Mouse (Mus musculus) hindbrain, embryonic 13.5 days (tissue): ENCODE data around the gene Sod1. TPM values are rescaled to one million over a fixed set of nuclear protein-coding genes. Genes with fewer than 3 reads are reported as not detected.

Experiments
- ATAC-seq: fragments of 200-750 bp; cut with Nextera tagmentation; 2 replicates; pipeline ENCODE4 v1.8.0; 2017; ENCODE audit warnings: moderate TSS enrichment; ENCODE audit not compliant: low FRiP score
- H3K27ac ChIP-seq: fragments of 300-500 bp; sonication (generic); 2 replicates; pipeline ENCODE4 v1.5.1; 2015; ENCODE audit warnings: inconsistent platforms, mild to moderate bottlenecking, moderate library complexity
- H3K27me3 ChIP-seq: fragments of 300-500 bp; sonication (generic); 2 replicates; pipeline ENCODE4 v1.6.1; 2015; ENCODE audit warnings: mild to moderate bottlenecking, inconsistent platforms
- H3K36me3 ChIP-seq: fragments of 300-500 bp; sonication (generic); 2 replicates; pipeline ENCODE4 v1.6.1; 2015; ENCODE audit warnings: mild to moderate bottlenecking, inconsistent platforms
- H3K4me1 ChIP-seq: fragments of 300-500 bp; sonication (generic); replicated peaks from 2 replicates; pipeline ENCODE4 v1.6.1; 2015; ENCODE audit warnings: inconsistent platforms
- H3K4me2 ChIP-seq: fragments of 300-500 bp; sonication (generic); 2 replicates; pipeline ENCODE4 v1.6.1; 2015; ENCODE audit warnings: inconsistent platforms, mild to moderate bottlenecking, moderate library complexity
- H3K4me3 ChIP-seq: fragments of 300-500 bp; sonication (generic); 2 replicates; pipeline ENCODE4 v1.5.1; 2015; ENCODE audit warnings: mild to moderate bottlenecking, inconsistent platforms
- H3K9ac ChIP-seq: fragments of 300-500 bp; sonication (generic); 2 replicates; pipeline ENCODE4 v1.6.1; 2015; ENCODE audit warnings: mild to moderate bottlenecking, inconsistent platforms
- H3K9me3 ChIP-seq: fragments of 300-500 bp; sonication (generic); 2 replicates; pipeline ENCODE4 v1.6.1; 2016; ENCODE audit warnings: inconsistent platforms
- WGBS: fragments of 180-500 bp; shearing (Covaris S2); methylation state at CpG from one replicate; pipeline ENCODE4 v1.1.7; 2015; 5-methylcytosine and 5-hydroxymethylcytosine counted together
- polyA plus RNA-seq: library from polyadenylated mRNA; unstranded; fragments of >200 nt; fragmentation: Nextera tagmentation; extraction: Ambion mirVana; gene quantifications from 2 replicates; pipeline ENCODE4 v1.2.1, GENCODE M21; 2015

Sod1 gene
- polyA plus RNA-seq, 1 experiment from 2014 or later, result 902 TPM

DNA sequence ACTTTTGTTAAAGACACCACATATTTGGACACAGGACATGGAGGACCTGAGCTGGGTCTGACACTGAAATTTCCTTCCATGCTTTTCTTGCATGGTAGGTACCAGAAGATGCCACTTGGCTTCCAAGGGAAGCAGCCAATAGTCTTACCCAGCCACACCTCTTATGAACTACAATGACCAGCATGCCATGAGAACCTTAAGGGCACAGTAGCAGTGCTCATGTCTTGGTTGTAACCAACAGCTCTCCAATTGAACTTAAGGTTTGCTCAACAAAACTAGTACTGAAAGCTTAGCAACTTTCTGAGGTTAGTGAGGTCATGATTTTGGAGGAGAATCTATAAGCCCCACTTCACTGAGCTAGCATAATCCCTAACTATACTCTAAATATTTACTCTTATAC lies 26.8 kb upstream of the Sod1 start:
- Histone ChIP-seq H3K9ac (no peak overlapping the region), H3K4me3 (no peak overlapping the region), H3K27me3 (0 out of 2 replicates have a peak, but pooled peaks cover under 1% of the 10 kb centered on the region), H3K27ac (no peak overlapping the region), H3K36me3 (no peaks in the 10 kb centered on the region), H3K4me1 (peaks cover 11% of the 10 kb centered on the region), H3K4me2 (no peak overlapping the region), H3K9me3 (no peaks in the 10 kb centered on the region)
- no peak for ATAC-seq

DNA sequence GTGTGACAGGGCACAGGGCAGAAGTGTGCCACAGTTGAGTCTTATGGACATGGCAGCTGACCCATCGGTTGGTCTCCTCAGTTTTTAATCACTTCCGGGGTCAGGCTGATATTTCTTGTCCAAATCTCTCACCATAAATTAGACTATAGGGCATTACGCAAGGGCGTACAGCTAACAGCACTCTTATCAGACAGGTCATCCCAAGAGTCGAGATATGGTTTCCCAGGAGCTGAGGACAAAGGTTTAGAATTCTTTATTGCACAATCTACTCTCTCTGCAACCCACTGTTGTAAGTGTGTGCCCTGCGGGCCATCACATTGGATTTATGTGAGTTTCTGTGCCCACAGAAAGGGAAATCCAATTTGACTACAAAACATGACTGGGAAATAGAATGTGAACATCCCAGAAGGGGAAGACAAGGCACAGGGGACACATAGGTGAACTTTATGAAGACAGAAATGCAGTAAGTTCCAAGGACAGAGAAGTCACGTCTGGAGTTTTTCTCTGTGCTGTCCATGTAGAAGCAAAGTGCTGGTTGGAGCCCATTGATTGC lies 23.8 kb upstream of the Sod1 start:
- Histone ChIP-seq H3K4me3 (no peak overlapping the region), H3K27ac (no peak overlapping the region), H3K9me3 (no peaks in the 10 kb centered on the region), H3K4me1 (peaks cover 11% of the 10 kb centered on the region), H3K27me3 (0 out of 2 replicates have a peak, but pooled peaks cover 7% of the 10 kb centered on the region), H3K4me2 (peak overlapping the region; percentile 58; the same call in 1 of the 2 replicates), H3K9ac (no peak overlapping the region), H3K36me3 (no peaks in the 10 kb centered on the region)
- 89% methylated on average over 7 of the region's 7 CpGs for WGBS
- no peak for ATAC-seq

DNA sequence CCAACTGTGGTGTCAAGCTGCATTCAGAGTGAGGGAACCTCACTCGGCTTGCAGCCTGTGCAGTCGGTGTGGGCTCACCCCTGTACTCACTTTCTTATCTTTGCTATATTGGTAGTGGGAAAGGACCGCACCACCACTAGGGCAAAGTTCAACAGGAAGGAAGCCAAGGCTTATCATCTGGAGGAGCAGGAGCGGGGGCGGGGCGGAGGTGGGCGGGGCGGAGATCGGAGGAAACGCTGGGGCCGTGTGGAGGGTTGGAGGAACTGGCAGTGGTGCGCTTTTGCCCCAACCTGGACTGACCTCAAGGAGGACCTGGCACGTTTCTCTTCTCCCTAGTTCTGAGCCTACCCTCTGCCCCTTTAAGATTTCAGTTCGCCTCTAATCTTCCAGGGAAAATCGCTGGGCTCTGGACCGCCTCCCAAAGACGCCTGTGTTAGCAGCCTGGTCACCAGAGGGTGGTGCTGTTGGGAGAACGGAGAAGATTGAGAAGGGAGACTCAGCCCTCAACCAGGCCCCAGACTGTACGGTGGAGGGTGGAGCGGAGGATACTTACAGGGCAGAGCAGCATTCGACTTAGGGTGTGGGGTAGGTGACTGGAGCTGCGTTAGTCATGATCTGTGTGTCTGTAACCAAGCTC lies 23.1 kb upstream of the Sod1 start:
- Histone ChIP-seq H3K27me3 (0 out of 2 replicates have a peak, but pooled peaks cover 7% of the 10 kb centered on the region), H3K9ac (peak overlapping the region; percentile 66), H3K9me3 (no peaks in the 10 kb centered on the region), H3K4me3 (peak overlapping the region; percentile 42), H3K27ac (no peak overlapping the region), H3K4me2 (peak overlapping the region; percentile 58), H3K36me3 (no peaks in the 10 kb centered on the region), H3K4me1 (peaks cover 11% of the 10 kb centered on the region)
- 4% methylated on average over 22 of the region's 22 CpGs for WGBS
- ATAC-seq, result peak; percentile 92

DNA sequence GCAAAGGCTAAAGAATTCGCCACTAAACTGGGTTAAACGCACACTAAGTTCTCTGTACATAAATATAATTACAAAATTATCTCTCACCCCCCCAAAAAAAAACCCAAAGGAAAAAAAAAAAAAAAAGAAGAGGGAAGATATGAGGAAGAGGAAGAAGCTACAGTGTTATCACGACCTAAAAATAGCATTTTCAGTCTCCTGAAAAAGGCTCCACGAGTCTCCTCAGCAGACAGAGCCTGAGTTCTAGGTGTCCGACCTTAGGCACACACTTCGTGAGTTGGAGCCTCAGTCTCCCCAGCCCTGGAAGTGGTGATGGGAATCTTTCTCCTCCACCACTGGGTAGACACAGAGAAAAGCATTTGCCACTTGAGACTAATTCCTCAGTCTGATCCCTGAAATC lies 21.9 kb upstream of the Sod1 start:
- Histone ChIP-seq H3K4me3 (no peak overlapping the region), H3K36me3 (no peaks in the 10 kb centered on the region), H3K27me3 (0 out of 2 replicates have a peak, but pooled peaks cover 7% of the 10 kb centered on the region), H3K9ac (no peak overlapping the region), H3K4me2 (no peak overlapping the region), H3K27ac (no peak overlapping the region), H3K4me1 (peaks cover 11% of the 10 kb centered on the region), H3K9me3 (no peaks in the 10 kb centered on the region)
- ATAC-seq, result no peak
- 92% methylated on average over 6 of the region's 6 CpGs for WGBS

DNA sequence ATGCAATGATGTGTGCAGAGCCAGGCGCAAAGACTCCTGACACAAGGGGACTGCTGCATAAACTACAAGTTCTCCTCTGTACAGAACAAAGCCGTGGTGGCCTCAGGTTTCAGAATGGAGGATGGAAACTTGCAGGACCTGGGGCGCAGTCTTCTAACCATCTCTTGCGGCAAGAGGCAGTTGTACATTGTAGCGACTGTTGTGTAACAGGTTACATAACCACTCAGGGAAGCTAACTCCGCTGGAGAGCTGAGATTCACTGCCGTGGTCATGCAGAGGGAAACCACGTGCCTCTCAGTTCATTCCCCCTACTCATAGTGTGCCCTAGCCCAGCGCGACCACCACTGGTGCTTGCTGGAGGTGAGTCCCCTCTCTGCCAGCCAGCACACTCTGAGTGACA lies 21.4 kb upstream of the Sod1 start:
- 88% methylated on average over 10 of the region's 10 CpGs for WGBS
- Histone ChIP-seq H3K4me2 (no peak overlapping the region), H3K27me3 (0 out of 2 replicates have a peak, but pooled peaks cover 7% of the 10 kb centered on the region), H3K9ac (no peak overlapping the region), H3K4me3 (no peak overlapping the region), H3K4me1 (peaks cover 11% of the 10 kb centered on the region), H3K27ac (no peak overlapping the region), H3K36me3 (no peaks in the 10 kb centered on the region), H3K9me3 (no peaks in the 10 kb centered on the region)
- no peak for ATAC-seq

DNA sequence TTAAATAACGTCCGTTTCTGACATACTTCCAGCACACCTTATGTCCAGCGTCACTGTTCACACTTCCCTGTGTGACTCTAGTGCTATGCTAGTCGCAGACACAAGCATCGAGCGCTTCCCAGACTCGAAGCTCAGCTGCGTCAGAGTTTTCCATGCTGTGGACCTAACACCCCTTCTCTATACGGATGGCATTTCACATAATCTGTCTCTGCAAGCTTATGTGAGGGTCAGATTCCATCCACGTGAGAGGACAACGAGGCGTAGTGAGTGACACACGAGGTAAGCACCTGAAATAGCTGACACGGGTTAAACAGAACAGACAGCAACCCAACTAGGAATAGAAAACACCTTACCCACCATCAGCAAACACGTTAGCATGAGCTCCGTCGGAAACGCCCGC lies 18.4 kb upstream of the Sod1 start:
- no peaks in the 10 kb centered on the region for H3K36me3 ChIP-seq
- H3K27ac ChIP-seq, result no peak overlapping the region
- no peak overlapping the region for H3K4me3 ChIP-seq
- no peaks in the 10 kb centered on the region for H3K9me3 ChIP-seq
- H3K4me1 ChIP-seq, result peaks cover 11% of the 10 kb centered on the region
- no peak overlapping the region for H3K9ac ChIP-seq
- no peak for ATAC-seq
- no peak overlapping the region for H3K4me2 ChIP-seq
- H3K27me3 ChIP-seq, result 0 out of 2 replicates have a peak, but pooled peaks cover 7% of the 10 kb centered on the region
- WGBS, result 79% methylated on average over 19 of the region's 19 CpGs

DNA sequence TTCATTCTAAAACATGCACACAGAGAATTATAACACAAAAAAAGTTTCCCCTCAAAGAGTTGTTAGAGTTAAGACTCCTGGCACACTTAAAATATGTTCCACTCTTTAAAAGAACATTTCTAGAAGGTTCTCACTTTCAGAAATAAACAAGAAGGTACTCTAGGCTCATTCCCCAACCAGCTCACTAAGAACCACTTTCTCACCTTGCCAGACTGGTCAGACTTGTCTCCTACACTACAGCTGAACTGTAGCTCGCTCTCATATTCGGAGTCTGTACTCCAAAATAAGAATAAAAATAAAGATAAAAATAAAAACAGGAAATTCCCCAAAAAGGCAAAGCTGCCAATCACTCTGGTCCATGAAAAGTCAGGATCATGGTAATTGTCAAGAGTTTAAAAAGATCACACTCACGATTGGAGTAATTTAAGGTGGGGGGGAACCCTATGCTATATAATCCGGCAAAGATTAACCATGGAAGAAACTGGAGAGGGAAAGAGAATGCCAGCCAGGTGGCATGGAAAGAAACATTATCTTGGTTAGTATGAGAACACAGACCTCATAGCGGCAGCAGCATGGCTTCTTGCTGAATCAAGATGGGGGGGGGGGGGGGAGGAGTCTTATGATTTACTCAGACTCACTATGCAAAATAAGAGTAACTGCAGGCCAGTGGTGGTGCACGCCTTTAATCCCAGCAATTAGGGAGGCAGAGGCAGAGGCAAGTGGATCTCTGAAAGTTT lies 17.2 kb upstream of the Sod1 start:
- no peaks in the 10 kb centered on the region for H3K36me3 ChIP-seq
- no peak overlapping the region for H3K4me2 ChIP-seq
- 87% methylated on average over 6 of the region's 6 CpGs for WGBS
- H3K27me3 ChIP-seq, result 0 out of 2 replicates have a peak, but pooled peaks cover 7% of the 10 kb centered on the region
- ATAC-seq, result no peak
- H3K27ac ChIP-seq, result no peak overlapping the region
- no peaks in the 10 kb centered on the region for H3K9me3 ChIP-seq
- no peak overlapping the region for H3K9ac ChIP-seq
- no peak overlapping the region for H3K4me3 ChIP-seq
- no peaks in the 10 kb centered on the region for H3K4me1 ChIP-seq

DNA sequence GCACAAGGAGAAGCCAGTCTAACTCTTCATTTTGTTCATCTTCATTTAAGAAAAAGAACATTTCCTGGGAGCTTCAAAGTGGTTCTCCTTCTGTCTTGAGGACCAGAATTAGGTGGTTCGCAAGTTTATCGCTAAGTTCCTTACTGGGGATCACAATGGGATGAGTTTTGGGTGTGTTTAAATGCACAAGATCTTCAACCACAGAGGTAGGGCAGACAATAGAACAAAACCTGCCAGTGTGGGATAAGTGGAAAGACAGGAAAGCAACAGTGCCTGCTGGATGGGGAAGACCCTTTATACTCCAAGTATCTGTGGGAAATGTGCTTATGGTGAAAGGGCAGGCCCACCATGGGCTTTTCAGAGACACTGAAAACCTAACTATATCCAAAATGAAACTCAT lies 15.7 kb upstream of the Sod1 start:
- H3K9ac ChIP-seq, result no peak overlapping the region
- H3K36me3 ChIP-seq, result no peaks in the 10 kb centered on the region
- WGBS, result 99% methylated on average over 2 of the region's 2 CpGs
- no peaks in the 10 kb centered on the region for H3K4me1 ChIP-seq
- no peaks in the 10 kb centered on the region for H3K9me3 ChIP-seq
- H3K27me3 ChIP-seq, result no peaks in the 10 kb centered on the region
- H3K4me3 ChIP-seq, result no peak overlapping the region
- no peak for ATAC-seq
- no peak overlapping the region for H3K27ac ChIP-seq
- no peak overlapping the region for H3K4me2 ChIP-seq

DNA sequence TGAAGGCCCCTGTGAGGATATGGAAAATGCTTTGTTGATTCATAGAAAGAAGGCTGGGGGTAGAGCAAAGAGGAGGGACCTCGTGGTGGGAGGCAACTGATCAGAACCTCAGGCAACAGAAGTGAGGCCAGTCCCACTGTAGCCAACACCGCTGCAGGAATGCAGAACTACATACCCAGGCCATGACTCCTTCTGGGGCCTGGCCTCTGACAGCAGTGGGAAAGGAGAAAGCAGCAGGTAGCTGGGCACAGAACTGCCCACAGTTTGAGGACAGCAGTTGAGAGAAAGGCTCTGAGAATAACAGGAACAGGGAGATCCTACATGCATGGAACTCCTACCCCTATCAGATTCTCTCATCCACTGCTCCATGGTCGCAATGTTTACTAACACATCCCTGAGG lies 11.6 kb upstream of the Sod1 start:
- no peak overlapping the region for H3K27ac ChIP-seq
- H3K4me2 ChIP-seq, result no peak overlapping the region
- no peak overlapping the region for H3K4me3 ChIP-seq
- no peak overlapping the region for H3K9ac ChIP-seq
- H3K27me3 ChIP-seq, result no peaks in the 10 kb centered on the region
- ATAC-seq, result no peak
- no peaks in the 10 kb centered on the region for H3K36me3 ChIP-seq
- H3K4me1 ChIP-seq, result no peaks in the 10 kb centered on the region
- WGBS, result 87% methylated on average over 3 of the region's 3 CpGs
- H3K9me3 ChIP-seq, result no peaks in the 10 kb centered on the region

DNA sequence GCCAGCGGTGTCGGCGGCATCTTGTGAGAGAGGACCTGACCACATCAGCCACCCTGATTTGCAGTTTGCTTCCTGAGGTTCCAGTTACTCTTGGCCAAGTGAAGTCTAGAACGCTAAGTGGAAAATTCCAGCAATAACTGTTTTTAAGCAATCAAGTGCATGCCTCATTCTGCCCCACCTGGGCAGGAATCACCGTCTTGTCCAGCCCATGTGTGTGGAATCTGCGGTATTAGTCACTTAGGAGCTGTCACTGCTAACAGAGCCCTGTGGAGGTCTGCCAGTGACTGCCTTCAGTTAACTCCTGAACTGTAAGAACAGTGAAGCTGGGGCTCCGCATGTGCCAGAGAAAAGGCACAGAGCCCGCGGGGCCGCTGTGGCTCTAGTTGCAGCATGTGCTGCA lies 9.8 kb upstream of the Sod1 start:
- H3K9ac ChIP-seq, result no peak overlapping the region
- no peak for ATAC-seq
- H3K4me2 ChIP-seq, result no peak overlapping the region
- H3K36me3 ChIP-seq, result no peaks in the 10 kb centered on the region
- H3K27ac ChIP-seq, result no peak overlapping the region
- no peaks in the 10 kb centered on the region for H3K4me1 ChIP-seq
- H3K27me3 ChIP-seq, result no peaks in the 10 kb centered on the region
- H3K4me3 ChIP-seq, result no peak overlapping the region
- 89% methylated on average over 10 of the region's 10 CpGs for whole genome bisulfite sequencing
- no peaks in the 10 kb centered on the region for H3K9me3 ChIP-seq

DNA sequence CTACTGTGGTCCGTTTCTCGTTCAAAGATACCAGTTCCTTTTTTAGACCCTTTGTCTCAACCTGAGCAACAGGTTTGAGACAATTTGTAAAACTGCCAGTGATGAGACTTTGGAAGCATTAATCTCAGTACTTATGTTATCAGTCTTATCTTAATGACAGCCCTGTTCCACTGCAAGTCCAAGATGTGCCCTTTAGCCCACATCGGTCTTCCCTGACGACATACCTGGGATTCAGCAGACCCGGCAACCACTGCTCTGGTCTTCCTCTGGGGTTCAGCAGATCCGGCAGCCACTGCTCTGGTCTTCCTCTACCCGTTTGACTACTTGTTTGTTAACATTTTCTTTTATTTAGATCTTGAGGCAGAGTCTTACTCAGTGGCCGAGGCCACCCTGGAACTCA lies 8.8 kb upstream of the Sod1 start:
- WGBS, result 91% methylated on average over 8 of the region's 8 CpGs

DNA sequence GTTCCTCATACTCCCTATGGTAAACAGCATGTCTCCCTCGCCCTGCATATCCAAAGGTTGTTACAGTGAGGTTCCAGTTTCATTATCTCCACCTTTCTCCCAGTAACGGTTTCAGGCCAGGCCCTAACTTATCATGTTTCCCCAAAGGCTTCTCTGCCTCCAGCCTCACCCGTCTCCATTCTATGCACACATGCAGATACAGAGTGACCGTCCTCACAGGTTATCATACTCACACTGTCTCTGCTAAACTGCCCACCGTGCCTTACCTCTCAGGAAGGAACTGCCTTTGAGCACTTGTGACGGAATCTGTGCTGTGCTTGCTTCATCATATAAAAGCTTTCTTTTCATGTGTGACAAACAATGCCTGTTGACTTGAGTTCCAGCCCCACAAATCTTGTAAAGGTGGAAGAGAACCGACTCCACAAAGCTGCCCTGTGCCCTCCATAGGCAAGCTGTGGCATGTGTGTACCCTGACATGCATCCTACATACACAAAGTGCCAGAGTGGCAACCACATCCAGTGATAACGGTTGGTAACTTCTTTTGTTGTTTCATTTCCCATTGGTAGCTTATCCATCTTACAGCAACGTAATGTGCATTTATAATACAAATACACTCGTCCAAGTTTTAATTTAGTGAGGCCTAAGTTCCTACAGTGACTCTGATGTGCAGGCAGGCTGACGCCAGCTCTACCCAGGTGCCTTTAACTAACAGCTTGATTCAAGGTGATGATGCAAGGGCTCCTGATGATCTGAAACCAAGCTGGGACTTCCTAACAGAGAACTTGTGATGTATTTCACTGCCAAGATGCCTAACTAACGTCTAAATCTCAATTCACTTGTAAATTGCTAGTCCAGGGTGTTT lies 6.8 kb upstream of the Sod1 start:
- no peak for ATAC-seq
- Histone ChIP-seq H3K36me3 (no peaks in the 10 kb centered on the region), H3K4me1 (no peaks in the 10 kb centered on the region), H3K27ac (no peak overlapping the region), H3K4me3 (no peak overlapping the region), H3K27me3 (no peaks in the 10 kb centered on the region), H3K4me2 (no peak overlapping the region), H3K9me3 (no peaks in the 10 kb centered on the region), H3K9ac (no peak overlapping the region)
- WGBS, result 84% methylated on average over 12 of the region's 12 CpGs

More for the DNA sequence above, 8.8 kb upstream of the Sod1 start:
- H3K4me3 ChIP-seq, result no peak overlapping the region
- H3K9me3 ChIP-seq, result no peaks in the 10 kb centered on the region
- no peak for ATAC-seq
- no peak overlapping the region for H3K27ac ChIP-seq
- no peaks in the 10 kb centered on the region for H3K36me3 ChIP-seq
- no peaks in the 10 kb centered on the region for H3K27me3 ChIP-seq
- H3K4me1 ChIP-seq, result no peaks in the 10 kb centered on the region
- no peak overlapping the region for H3K4me2 ChIP-seq
- H3K9ac ChIP-seq, result no peak overlapping the region
